Mouse (Mus musculus) cerebellum, adult 2 months (tissue): Measurements from ENCODE around the gene Pagr1b.

Experiments used
- CTCF ChIP-seq: fragments of 200-500 bp; IDR thresholded peaks from 2 replicates; pipeline ENCODE4 v1.5.1; 2011; ENCODE audit warnings: low read depth, mild to moderate bottlenecking, control low read depth, low read length, moderate library complexity, borderline replicate concordance; ENCODE audit not compliant: insufficient read depth
- POLR2A ChIP-seq: fragments of 200-500 bp; IDR thresholded peaks from 2 replicates; pipeline ENCODE4 v1.6.1; 2011; ENCODE audit warnings: low read length, control low read depth, borderline replicate concordance; ENCODE audit not compliant: insufficient read depth

GRCm38 (mm10) chr7:127009307-127010085, 6.8 kb downstream of the Pagr1b start:
- no peak for TF ChIP-seq CTCF
- no peak for TF ChIP-seq POLR2A
